Mouse (Mus musculus) cerebellum, postnatal 14 days (tissue): Measurements from ENCODE around the gene Upk3bl.
A peak's percentile ranks its signal among the peaks of the same experiment; 100 is the strongest.

Source experiments
- DNase-seq, 2 experiments: peaks; one replicate each; pipeline ENCODE4 v3.0.0; 2021; ENCODE audit warnings: mixed read lengths in 2 of 2

The Upk3bl gene

GRCm38 (mm10) chr5:136054301-136055077, at the start of gene Upk3bl:
Upk3bl (plus strand) TSS chr5:136054492.
- DNase-seq = no peak

DNA sequence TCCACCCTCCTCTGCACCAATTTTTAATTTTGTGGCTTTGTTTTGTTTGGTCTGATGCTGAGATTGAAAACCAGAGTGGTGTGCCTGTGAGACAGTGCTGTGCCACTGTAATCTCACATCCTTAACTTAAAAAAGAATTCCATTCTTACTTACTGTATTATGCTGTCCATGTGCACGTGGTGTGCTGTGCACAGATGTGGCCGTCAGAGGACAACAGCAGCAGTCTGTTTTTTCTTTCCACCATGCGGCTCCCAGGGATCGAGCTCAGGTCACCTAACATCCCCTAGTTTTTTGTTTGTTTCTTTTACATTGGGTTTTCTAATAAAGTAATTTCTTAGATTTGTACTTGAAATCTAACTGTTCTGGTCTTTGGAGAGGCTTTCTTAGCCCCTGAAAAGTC, 49.8 kb upstream of the Upk3bl start:
- DNase-seq = no peak

- no peak for DNase-seq
Measured at GRCm38 (mm10) chr5:136007745-136008144, 46.5 kb upstream of the Upk3bl start.

GRCm38 (mm10) chr5:136014877-136015276, 39.4 kb upstream of the Upk3bl start:
- no peak for DNase-seq

DNA sequence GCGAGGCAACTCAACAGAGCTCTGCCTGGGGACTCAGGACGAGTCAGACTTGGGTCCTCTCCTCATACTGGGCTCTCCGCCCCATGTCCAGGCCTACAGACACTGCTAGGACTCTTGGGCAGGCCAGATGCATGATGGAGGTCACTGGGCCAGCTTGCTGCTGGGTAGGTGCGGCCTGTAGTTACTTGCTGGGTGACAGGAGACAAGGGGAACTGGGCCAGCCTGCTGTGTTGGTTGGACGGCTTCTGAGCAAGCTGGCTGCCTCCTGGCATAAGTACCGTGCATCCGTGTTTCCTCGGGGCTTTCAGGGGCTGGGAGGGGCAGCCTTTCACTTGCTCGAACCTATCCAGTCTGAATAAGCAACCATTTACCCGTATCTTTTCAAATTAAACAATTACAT, 38.7 kb upstream of the Upk3bl start:
- DNase-seq = no peak

DNA sequence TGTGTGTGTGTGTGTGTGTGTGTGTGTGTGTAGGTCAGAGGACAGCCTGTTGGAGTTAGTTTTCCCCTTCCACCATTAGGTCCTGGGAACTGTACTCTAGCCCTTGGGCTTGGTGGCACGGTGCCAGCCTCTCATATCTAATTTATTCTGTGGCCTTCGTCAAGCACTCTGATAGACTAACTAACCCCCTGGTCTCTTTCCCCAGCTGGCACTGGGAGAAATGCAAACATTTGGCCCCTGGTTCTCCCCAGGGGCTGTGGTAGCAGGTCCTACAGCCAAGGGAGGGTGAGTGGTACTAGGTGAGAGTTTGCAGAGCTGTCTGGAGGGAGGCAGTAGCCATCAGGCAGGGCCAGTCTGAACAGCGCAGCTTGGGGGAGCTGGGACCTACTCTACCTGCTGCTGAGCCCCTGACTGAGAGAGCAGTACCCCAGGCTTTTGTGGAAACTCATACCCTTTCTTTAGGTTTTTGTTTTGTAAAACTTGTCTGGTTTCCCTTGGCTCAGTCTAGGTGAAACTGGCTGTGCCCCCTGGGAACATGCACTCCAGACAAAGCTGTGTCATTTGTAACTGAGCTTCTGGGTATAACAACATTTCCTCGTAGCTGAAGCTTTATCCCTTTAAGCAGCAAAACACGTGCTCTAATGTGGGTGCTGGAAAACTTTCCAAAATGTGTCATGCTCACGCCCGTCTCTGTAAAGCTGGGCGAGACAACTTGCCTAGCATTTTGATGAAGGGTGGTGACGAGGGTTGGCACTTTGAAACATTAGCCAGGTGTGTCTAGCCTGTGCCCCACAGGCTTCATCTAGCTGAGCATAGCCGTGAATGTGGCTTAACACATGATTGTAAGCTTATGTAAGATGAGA, 38.0 kb upstream of the Upk3bl start:
- peak; percentile 37 to 52 for DNase-seq

GRCm38 (mm10) chr5:136017262-136017661, 37.0 kb upstream of the Upk3bl start:
- DNase-seq = no peak

DNA sequence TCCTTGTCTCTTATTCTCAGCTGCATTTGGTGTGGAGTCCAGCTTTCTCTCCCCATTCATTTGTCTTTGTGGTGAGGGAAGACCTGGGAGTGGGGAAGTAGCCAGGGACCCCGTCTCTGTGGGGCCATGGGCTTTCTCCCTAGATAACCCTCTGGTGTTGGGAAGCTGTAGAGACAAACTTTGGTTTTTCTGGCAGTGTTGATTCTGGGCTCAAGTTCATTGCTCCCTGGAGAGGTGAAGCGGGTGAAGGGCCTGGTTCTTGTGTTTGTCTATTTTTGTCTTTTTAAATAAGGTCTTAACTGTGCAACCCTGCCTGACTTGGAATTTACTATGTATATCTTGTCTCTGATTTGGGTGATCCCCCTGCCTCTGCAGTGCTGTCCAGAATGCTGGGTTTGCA, 35.6 kb upstream of the Upk3bl start:
- DNase-seq = no peak

DNA sequence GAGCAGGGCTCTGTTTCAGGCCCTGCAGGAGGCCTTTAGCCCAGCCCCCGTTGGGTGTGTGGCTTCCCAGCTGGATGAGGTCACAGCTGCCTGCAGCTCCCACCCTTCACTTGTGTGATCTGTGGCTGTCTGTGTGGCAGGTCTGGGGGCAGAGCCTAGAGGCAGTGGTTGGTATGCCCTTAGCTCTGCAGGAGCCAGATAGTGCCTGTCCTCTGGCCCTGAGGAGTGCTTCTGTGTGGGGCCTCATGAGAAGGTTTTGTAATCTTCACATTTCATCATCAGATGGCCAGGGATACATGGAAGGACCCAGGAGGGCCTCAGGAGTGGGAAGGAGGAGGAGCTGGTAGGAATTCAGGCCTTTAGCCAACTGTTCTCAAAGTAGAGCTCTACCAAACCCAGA, 34.4 kb upstream of the Upk3bl start:
- DNase-seq = no peak

DNA sequence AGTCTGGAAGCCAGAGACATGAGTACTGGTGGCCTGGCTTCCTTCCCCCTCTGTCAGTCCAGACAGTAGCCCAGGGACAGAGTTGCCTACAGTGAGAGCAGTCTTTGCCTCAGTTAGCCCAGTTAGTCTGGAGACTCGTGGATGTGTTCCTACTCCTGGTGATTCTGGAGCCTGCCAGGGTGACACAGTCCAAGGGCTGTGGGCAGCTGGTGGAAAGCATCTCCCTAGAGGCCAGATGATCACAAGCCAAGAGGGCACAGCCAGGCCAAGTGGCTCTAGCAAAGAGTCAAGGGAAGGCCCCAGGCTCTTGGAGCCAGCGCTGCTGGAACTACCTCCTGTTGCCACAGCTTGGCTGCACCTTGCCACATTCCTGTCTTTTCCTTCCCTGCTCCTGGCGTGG, 28.6 kb upstream of the Upk3bl start:
- peak; percentile 62 to 63 for DNase-seq

DNA sequence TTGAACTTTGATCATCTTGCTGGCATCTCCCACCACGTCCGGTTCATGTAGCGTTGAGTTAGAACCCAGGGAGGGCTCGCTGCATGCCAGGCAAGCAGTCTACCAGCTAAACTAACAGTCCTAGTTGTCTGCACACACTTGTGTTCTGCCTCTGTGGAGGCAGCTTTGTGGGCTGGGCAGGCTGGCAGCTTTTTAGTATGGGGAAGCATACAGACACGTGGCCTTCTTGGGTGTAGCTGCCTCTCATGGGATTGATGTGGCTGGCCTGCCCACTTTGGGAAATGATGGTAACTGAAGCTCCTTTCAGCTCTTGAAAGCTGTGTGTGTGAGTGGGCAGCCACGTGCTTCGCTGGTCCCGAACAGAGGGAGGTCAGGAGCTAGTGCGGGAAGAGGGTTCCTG, 27.4 kb upstream of the Upk3bl start:
- no peak for DNase-seq

DNA sequence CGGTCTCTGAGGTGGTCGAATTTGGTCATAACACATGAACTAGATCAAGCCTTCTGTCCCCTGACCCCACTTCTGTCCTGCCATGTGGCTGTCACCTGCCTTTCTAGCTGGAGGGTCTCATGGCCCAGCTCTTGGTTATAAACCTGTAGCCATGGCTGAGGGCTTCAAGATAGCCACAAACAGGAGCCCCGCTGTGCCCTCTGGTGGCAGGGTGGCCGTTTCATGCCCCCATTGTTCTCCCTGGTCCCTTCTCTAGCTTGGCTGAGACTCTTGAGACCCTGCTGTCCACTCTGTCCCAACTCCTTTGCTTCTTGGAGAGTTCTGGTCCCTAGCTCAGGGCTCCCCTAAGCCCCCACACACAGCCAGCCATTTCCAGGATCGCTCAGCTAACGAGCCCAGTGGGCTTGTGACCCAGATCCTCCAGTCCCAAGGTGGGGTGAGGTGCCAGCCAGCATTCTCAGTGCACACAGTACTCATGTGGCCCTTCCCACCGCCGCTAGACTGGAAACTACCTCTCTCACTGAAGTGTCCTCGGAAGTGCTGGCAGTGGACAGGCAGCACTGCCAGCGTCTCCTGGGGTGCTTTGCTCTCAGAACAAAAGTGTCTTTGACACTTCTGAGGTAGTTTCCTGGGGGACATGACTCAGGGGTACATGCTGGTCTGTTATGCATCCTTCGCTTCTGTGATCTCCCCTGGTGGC, 26.5 kb upstream of the Upk3bl start:
- DNase-seq = no peak

GRCm38 (mm10) chr5:136034868-136035267, 19.4 kb upstream of the Upk3bl start:
- DNase-seq = no peak

DNA sequence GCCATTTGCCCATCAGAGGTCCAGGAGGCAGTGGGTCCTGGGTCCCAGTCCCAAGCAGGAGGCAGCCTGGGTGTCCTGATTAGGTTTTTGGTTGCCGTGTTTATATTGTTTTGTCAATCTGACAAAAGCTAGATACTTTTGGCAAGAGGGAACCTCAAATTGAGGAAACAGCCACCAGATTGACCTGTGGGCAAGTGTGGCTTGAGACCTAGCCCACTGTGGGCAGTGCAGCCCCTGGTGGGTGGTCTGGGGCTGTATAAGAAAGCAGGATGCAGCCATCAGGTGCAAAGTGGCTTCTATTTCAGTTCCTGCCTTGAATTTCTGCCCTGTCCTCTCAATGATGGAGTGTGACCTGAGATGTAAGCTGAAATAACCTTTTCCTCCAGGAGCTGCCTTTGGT, 19.0 kb upstream of the Upk3bl start:
- no peak for DNase-seq

DNA sequence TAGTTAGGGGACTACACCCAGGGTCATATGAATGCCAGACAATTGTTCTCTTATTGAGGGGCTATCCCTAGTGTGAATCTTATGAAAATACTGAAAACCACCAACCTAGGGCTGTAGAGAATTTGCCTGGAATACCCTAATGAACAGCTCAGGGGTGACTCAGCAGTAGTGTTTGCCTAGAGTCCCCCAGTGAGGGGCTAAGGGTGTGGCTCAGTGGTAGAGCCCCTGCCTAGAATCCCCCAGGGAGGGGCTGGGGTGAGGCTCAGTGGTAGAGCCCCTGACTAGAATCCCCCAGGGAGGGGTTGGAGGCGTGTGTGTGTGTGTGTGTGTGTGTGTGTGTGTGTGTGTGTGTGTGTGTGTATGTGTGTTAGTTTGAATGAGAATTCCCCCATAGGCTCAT, 17.6 kb upstream of the Upk3bl start:
- DNase-seq = no peak

GRCm38 (mm10) chr5:136038258-136039214, 15.8 kb upstream of the Upk3bl start, which contains the start of gene Upk3b:
Upk3b (plus strand) TSS chr5:136038496.
- DNase-seq = no peak

DNA sequence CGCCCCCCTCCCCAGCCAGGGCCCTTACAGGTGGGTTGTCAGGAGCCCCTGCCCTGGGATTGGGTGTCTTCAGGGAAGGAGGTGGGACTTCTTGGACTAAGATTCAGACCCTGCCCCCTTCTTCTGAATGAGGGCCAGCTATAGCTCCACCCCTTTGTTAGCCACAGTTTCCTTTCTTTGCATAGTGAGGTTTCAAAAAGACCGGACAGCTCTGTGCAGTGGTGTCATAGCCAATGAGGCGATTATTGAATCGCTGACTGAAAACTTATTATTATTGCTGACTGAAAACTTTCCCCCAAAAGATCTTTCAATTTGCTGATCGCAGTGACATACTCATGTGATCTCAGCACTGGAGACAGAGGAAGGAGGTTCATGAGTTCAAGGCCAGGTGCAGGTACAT, 14.1 kb upstream of the Upk3bl start:
- DNase-seq = no peak

GRCm38 (mm10) chr5:136041260-136041659, 13.0 kb upstream of the Upk3bl start:
- DNase-seq = no peak

GRCm38 (mm10) chr5:136041666-136042065, 12.6 kb upstream of the Upk3bl start:
- DNase-seq = no peak

- DNase-seq = no peak
Measured at GRCm38 (mm10) chr5:136044865-136045264, 9.4 kb upstream of the Upk3bl start.

DNA sequence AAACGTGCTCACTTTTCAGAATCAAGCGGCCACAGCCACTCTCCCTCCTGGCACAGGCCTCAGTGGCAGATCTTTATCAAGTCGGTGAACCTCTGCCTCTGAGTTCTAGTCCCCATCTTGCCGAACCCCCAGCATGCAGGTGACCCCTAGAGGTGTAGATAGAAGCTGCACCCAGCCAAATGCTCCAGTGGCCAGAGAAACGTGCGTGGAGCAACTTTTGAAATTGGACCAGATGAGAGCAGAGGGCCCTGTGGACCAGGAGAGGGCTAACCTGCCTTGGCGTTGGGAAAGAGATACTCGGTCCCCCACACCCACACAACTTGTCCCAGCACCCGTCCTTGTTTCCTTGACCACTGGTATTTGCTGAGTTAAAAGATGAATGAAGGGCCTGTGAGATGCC, 8.9 kb upstream of the Upk3bl start:
- peak; percentile 29 to 40 for DNase-seq

- DNase-seq = peak; percentile 89 to 95
Measured at GRCm38 (mm10) chr5:136045987-136046386, 8.3 kb upstream of the Upk3bl start.
